20 mouse cellular contexts compared by ENCODE assay signal in the genomic region with DNA sequence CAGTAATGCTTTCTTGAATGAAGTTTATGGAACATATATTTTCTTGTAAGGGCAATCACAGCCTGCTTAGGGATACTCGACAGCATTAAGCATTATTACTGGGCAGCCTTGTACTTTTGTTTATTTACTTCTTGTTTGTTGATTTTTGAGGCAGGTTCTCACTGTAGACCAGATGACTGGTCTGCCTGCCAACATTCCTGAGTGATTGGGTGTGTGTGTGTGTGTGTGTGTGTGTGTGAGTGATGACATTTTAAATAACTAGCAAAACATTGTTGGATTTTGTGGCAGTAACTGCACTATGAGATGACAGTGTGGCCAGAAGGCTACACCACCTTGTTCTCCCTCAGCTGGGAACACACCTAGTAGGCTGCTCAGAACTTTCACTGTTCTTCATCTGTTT. TPM values are rescaled to one million over a fixed set of nuclear protein-coding genes. Genes with fewer than 3 reads are reported as not detected.
DNase-seq lines count a peak whose midpoint lies in the region; ATAC-seq and TF ChIP-seq lines count a peak whose summit lies in the region.
"Had no signal": no experiment of that assay in that cellular context is flagged by ENCODE, and none has a peak within 500 bp of the region (broad histone marks: within the 10 kb centered on the region; RNA-seq: fewer than 3 reads in every experiment).

No protein-coding gene starts in this region.

- 48% methylated on average over 1 of the region's 1 CpGs for WGBS in lung, postnatal 0 days

- peak; percentile 20 to 49 for DNase-seq in heart, postnatal 10 days
- no peak for DNase-seq in heart, postnatal 25 days (ENCODE audit: low spot score)
- peak; percentile 7 for DNase-seq in lung, postnatal 0 days (ENCODE audit: low spot score)
- no peak for DNase-seq in lung, postnatal 25 days (ENCODE audit: low spot score)
- peak; percentile 27 for DNase-seq in Muller cell, postnatal 12 days (ENCODE audit: inconsistent ontology term)
- DNase-seq in lung, postnatal 36 days, result peak; percentile 52
- no peak for DNase-seq in testis, postnatal 10 days (ENCODE audit: low spot score)
- DNase-seq: cerebellum, adult 11-12 months; cerebellum, postnatal 14 days; thymus, adult 2 months; thymus, postnatal 4 days had no signal

- no peak overlapping the region for H3K4me3 ChIP-seq in lung, postnatal 0 days (ENCODE audit: low read depth, low read length)
- H3K4me3 ChIP-seq: embryonic facial prominence, embryonic 12.5 days; forebrain, embryonic 12.5 days; hindbrain, embryonic 12.5 days; kidney, embryonic 15.5 days; left cerebral cortex, adult 2 months; liver, embryonic 15.5 days; neural tube, embryonic 15.5 days had no signal

- TF ChIP-seq EP300 in lung, postnatal 0 days (IDR thresholded peaks at IDR 0.05), result no peak

- no peak overlapping the region for H3K4me2 ChIP-seq in lung, postnatal 0 days (replicated peaks; ENCODE audit: low read depth, low read length)
- H3K4me2 ChIP-seq: embryonic facial prominence, embryonic 12.5 days; forebrain, embryonic 12.5 days; hindbrain, embryonic 12.5 days; kidney, embryonic 15.5 days; liver, embryonic 15.5 days; neural tube, embryonic 15.5 days had no signal

- H3K9ac ChIP-seq in lung, postnatal 0 days (replicated peaks; ENCODE audit: low read depth), result no peak overlapping the region
- H3K9ac ChIP-seq: embryonic facial prominence, embryonic 12.5 days; forebrain, embryonic 12.5 days; hindbrain, embryonic 12.5 days; kidney, embryonic 15.5 days; liver, embryonic 15.5 days; neural tube, embryonic 15.5 days had no signal

- no peaks in the 10 kb centered on the region for H3K9me3 ChIP-seq in lung, postnatal 0 days (ENCODE audit: low read length)
- H3K9me3 ChIP-seq: embryonic facial prominence, embryonic 12.5 days; forebrain, embryonic 12.5 days; hindbrain, embryonic 12.5 days; liver, embryonic 15.5 days; neural tube, embryonic 15.5 days had no signal

- no peak for ATAC-seq in lung, postnatal 0 days
- ATAC-seq: intestine, postnatal 0 days had no signal

- peaks cover 4% of the 10 kb centered on the region for H3K36me3 ChIP-seq in lung, postnatal 0 days (ENCODE audit: insufficient read depth, low read length)

- 0 out of 2 replicates have a peak, but pooled peaks cover 2% of the 10 kb centered on the region for H3K4me1 ChIP-seq in lung, postnatal 0 days (ENCODE audit: insufficient read depth, low read depth, low read length)
- H3K4me1 ChIP-seq: embryonic facial prominence, embryonic 12.5 days; forebrain, embryonic 12.5 days; hindbrain, embryonic 12.5 days; kidney, embryonic 15.5 days; neural tube, embryonic 15.5 days had no signal

- no peaks in the 10 kb centered on the region for H3K27me3 ChIP-seq in lung, postnatal 0 days (replicated peaks; ENCODE audit: insufficient read depth, low read length)
- H3K27me3 ChIP-seq: embryonic facial prominence, embryonic 12.5 days; forebrain, embryonic 12.5 days; hindbrain, embryonic 12.5 days; kidney, embryonic 15.5 days; liver, embryonic 15.5 days; neural tube, embryonic 15.5 days had no signal

- no peak for TF ChIP-seq CTCF in lung, postnatal 0 days (IDR thresholded peaks at IDR 0.05)

- intact Hi-C loops in heart, postnatal 10 days (cut with DNase I), result no loop called here
- intact Hi-C loops in heart, postnatal 25 days (cut with DNase I), result no loop called here

- H3K27ac ChIP-seq in lung, postnatal 0 days (ENCODE audit: low read length), result no peak overlapping the region
- H3K27ac ChIP-seq: embryonic facial prominence, embryonic 12.5 days; forebrain, embryonic 12.5 days; hindbrain, embryonic 12.5 days; kidney, embryonic 15.5 days; left cerebral cortex, adult 2 months; liver, embryonic 15.5 days; macrophage; neural tube, embryonic 15.5 days had no signal

RNA-seq across cellular contexts. Expression of gene Ylpm1, which starts 13.7 kb away (rescaled TPM):
- 10 to 100 TPM; 33.6 to 36.3 TPM for total RNA-seq in heart, postnatal 10 days (2021)
- total RNA-seq in heart, postnatal 25 days (2021), result 10 to 100 TPM; 26.6 to 26.7 TPM
- 12.3 and 15.8 TPM in 2 replicates for polyA plus RNA-seq in lung, postnatal 0 days (2015; fragmentation: Nextera tagmentation; extraction: Ambion mirVana)

RNA-seq across cellular contexts. Expression of gene Arel1, which starts 39.1 kb away (rescaled TPM):
- 10 to 100 TPM; 38.1 to 48.5 TPM for total RNA-seq in heart, postnatal 10 days (2021)
- 10 to 100 TPM; 37.2 to 38.5 TPM for total RNA-seq in heart, postnatal 25 days (2021)
- 7.3 and 7.8 TPM in 2 replicates for polyA plus RNA-seq in lung, postnatal 0 days (2015; fragmentation: Nextera tagmentation; extraction: Ambion mirVana)

RNA-seq across cellular contexts. Expression of gene Fcf1, which starts 39.1 kb away (rescaled TPM):
- 10 to 100 TPM; 45.0 to 45.3 TPM for total RNA-seq in heart, postnatal 10 days (2021)
- total RNA-seq in heart, postnatal 25 days (2021), result 10 to 100 TPM; 28.4 to 34.6 TPM
- polyA plus RNA-seq in lung, postnatal 0 days (2015; fragmentation: Nextera tagmentation; extraction: Ambion mirVana), result 97.1 and 114 TPM in 2 replicates

Comparison
In these comparisons a context has a peak if more than half of its experiments do, and no peak if none do; other contexts are left out.
1. DNase-seq: peak in heart, postnatal 10 days (2 of 2), lung, postnatal 0 days (single experiment), Muller cell, postnatal 12 days (single experiment) and lung, postnatal 36 days (single experiment); none in heart, postnatal 25 days (single experiment), lung, postnatal 25 days (single experiment) and testis, postnatal 10 days (single experiment).